Mouse (Mus musculus) heart, postnatal 0 days (tissue): ENCODE measurements around the gene Atp6v0d1.

Experiments used
- CTCF ChIP-seq: IDR thresholded peaks from 2 replicates; pipeline ENCODE4 v1.5.1; 2016; ENCODE audit warnings: antibody characterized with exemption, control low read depth, low read depth
- EP300 ChIP-seq: IDR thresholded peaks from 2 replicates; pipeline ENCODE4 v1.6.1; 2016; ENCODE audit warnings: antibody characterized with exemption, low read depth

DNA sequence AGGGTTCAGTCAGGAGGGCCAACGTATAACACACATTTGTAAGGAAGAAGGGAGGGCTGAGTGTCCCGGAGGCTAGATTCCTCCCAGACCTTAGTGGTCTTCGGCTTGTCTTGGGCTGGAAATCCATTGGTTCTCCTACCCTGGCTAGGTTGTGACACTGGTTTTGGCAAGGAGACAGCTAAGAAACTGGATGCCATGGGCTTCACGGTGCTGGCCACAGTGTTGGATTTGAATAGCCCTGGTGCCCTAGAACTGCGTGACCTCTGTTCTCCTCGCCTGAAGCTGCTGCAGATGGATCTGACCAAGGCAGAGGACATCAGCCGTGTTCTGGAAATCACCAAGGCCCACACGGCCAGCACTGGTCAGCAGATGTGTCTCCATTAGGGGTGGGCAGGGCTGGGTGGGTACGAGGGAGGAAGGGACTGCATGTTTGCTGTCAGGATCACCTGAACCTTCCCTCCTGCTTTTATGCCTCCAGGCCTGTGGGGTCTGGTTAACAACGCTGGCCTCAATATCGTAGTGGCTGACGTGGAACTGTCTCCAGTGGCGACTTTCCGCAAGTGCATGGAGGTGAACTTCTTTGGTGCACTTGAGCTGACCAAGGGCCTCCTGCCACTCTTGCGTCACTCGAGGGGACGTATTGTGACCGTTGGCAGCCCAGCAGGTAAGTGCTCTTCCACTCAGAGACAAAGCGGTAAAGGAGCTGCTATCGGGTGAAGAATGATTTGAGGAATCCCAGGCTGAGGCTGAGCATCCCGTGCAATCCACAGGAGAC lies 43.7 kb downstream of the Atp6v0d1 start:
- no peak for TF ChIP-seq EP300
- no peak for TF ChIP-seq CTCF
